Mouse (Mus musculus) right cerebral cortex, adult 2 months (tissue): ENCODE results near the gene A130010J15Rik.
A peak's percentile ranks its signal among the peaks of the same experiment; 100 is the strongest.

Experiments used
- DNase-seq, 2 experiments: peaks; one replicate each; pipeline ENCODE4 v3.0.0; 2021 to 2022; ENCODE audit warnings: low spot score in 2 of 2

A130010J15Rik gene

DNA sequence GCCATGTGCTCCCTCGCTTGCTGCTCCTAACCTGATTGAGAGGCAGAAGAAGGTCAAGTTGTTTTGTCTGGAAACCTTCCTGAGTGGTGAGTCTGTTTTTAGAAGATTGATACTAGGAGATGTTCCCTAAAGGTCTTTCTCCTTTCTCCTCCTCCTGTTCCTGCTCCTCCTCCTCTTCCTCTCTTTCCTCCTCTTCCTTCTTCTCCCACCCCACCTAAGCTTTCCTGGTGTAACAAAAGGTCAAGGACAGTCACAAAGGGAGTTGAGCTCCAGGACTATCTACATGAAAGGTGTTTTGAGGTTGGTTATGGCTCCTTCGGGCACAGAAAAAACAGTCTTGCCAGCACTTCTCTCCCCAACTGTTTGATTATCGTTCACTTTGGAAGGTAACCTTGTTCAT, at the start of gene A130010J15Rik:
A130010J15Rik (plus strand) TSS at position 301 of the 400 bp plus-strand sequence.
- no peak for DNase-seq

DNA sequence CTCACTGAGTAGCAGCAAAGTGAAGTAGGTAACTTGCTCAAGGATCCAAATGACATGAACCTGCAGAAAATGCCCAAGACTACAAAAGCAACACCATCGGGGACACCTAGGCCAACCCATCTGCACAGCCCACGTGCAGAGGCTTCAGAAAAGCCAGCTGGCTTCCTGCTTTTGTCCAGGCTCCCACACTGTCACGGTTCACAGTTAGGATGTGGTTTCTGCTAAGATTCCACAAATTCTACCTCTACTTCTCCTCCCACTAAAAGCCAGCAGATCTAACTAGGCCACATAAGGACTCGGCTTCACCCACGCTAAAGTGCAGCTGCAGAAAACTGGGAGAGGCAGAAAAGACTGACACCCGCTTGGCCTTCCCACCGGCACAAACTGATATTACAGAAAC, 45.1 kb upstream of the A130010J15Rik start:
- peak; percentile 45 to 50 for DNase-seq

DNA sequence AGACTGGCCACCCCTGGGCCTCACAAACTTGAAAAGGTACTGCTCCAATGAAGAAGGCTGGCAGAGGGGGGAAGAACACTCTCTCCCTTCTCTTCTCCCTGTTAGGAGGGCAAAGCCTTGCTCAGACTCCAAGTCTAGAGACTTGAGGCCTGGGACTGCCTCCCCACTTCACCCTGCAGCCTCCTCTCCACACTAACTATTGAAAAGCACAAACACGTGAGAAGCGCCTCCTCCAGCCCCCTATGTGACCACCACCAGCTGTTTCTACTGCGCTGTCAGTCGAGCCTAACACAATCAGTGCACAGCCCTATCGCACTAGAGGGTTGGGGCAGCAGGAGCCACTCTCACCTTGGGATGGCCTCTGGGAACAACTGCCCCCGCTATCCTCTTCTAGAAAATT, 44.6 kb upstream of the A130010J15Rik start:
- DNase-seq: no peak

DNA sequence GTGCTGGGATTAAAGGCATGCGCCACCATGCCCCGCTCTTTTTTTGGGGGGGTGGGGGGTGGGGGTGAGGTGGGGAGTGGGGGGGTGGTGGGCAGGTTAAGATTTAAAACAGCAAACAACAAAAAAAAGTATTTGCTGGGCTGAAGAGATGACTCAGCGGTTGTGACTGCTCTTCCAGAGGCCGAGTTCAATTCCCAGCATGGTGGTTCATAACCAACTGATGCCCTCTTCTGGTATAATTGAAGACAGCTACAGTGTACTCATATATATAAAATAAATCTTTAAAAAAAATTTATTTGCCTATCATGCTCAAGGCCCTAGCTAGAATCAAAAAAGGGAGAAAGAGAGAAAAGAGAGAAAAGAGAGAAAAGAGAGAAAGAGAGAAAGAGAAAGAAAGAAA, 42.0 kb upstream of the A130010J15Rik start:
- DNase-seq: no peak

DNA sequence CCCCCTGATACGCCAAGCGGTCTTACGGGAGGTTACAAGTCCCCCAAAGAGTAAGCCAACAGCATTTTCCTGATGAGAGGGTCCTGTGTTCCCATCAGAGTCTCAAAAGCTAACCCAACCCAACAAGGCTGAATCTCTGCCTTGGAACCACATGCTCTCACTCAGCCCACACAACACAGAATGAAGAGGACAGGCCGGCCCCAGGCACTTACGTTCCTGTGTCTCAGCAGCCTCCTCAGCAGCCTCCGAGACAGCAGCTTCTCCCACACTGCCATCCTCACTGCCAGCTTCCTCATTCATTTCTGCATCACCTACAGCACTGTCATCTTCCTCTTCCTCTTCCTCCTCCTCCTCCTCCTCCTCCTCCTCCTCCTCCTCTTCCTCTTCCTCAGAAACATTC, 39.8 kb upstream of the A130010J15Rik start:
- no peak for DNase-seq

DNA sequence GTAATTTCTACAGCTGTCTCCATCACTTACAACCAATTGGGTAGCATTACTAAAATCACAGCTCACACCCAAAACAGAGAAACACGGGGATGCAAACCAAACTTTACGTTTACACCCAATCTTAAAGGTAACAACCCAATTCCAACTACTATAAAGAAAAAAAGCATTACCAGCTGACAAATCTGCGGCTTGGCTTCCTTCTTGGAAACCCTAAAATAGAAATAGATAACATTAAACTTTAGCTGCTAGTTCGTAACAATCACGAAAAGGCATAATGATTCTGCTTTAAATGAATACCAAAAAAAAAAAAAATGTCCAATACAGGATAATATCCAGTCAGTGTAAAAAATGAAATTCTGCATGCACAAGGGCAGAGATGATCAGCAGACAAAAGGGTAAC, 38.5 kb upstream of the A130010J15Rik start:
- no peak for DNase-seq

DNA sequence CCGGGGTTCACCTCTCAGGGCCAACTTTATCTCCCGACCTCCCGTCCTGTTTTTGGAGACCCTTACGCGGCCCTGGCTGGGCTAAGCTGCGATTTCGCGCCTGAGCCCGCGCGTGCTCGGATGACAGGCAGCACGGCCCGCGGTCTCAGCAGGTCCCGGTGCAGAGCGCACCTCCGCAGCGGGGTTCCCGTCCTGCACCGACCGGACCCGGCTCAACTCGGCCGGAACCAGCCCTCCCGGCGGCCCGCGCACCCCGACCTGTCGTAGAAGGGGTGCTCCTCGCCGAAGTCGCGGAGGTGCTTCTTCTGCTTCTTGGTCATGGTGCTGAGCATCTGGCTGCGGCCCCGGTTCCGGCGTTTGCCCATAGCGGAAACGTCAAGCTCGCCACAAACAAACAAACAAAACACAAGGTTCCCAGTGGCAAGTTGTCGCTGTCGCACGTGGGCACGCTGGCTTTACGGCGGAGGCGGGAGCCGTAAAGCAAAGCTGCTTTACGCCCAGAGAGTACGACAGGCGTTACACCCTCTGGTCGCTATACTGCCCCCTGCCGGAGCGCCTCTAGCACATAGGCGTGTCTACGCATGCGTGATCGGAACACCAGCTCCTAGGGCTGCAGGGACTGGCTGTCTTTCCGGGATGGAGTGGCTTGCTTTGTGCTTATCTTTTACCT, 37.9 kb upstream of the A130010J15Rik start, which contains the start of gene Diexf:
Diexf (minus strand) TSS at position 487 of the 670 bp plus-strand sequence.
- peak; percentile 98 for DNase-seq

DNA sequence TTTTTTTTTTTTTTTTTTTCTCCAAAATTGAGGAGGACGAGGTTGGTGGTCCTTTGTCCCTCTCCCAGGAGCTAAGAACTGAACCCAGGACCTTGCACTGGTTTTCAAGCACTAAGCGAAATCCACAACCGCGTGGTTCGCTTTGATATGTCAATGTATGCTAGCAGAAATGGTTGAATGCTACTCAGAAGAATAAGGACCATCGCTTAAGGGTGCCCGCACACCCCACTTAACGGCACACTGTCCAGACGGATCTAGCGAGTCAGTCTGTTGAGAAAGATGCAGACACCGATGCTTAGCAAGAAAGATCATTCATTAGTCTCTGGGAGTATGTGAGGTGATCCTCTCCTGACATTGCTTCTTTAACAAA, 37.4 kb upstream of the A130010J15Rik start:
- DNase-seq: no peak

DNA sequence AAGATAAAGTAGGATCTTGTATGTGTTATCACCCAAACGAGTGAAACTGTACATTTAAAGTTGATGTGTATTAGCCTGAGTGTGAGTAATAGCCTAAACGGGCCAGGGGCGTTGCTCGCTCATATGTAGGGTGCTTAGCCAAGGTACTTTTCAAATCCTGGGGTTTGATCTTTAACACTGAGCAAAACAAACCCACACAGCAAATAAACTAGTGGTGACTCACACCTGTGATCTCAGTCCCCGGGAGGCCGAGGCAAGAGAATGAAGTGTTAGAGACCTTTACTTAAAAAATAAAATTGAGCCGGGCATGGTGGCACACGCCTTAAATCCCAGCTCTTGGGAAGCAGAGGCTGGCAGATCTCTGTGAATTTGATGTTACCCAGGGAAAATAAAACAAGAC, 37.0 kb upstream of the A130010J15Rik start:
- no peak for DNase-seq

DNA sequence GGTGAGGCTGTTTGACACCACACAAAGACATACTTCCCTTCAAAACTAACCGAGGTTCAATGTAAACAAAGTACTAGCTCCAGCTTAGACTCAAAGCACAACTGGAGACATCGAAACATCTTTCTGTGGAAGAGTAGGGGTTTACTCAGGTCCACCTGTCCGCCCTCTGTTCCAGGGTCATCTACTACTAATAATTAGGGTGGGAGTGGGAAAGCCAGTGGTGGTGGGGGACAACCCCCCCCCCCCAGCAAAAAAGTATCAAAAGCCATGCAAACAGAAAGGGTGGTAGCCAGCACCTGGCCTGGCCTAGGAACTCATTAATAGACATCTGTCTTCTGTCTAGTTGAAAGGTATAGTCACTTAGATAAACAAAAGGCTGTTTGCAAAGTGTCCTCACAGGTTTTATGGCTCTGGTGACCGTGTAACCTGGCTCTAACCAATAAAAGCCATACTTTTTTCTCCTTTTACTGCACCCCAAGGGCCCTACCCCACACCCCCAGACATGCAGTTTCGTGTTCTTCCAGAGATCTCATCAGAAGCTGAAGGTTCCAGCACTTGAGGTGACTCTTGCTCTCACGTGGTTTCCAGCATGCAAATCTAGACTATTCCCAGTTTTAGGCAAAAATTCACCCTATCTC, 36.4 kb upstream of the A130010J15Rik start:
- no peak for DNase-seq

DNA sequence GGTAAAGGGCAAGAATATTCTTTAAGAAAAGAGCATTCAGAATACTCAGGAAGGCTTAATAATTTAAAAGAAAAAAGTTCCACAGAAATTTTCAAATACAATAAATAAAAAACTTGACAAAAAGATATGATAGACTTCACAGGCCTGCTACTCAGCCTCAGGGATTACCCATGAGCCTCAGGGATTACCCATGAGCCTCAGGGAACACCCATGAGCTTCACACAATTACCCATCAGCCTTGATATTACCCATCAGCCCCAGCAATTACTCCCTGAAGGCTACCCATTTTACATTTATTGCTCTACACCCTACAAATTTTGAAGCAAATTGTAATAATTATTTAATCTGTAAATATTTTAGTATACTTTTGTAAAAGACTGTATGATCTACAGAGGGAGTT, 35.5 kb upstream of the A130010J15Rik start:
- DNase-seq: no peak

DNA sequence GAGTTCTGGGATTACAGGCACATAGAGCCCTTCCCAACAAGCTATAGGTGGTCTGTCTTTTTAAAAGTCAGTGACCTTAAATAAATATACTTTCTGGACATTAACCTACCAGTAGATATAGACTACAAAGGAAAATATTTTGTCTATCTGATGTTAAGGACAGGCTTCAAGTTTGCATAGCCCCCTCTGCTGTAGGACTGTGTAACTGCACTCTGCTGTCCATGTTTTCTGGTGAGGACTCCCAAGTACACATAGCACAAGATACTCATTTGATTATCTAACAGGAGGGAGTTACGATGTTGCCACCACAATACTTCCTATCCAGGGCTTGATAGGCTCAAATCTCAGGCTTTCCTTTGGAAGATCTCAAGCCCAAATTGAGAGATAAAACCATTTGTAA, 34.1 kb upstream of the A130010J15Rik start:
- no peak for DNase-seq

DNA sequence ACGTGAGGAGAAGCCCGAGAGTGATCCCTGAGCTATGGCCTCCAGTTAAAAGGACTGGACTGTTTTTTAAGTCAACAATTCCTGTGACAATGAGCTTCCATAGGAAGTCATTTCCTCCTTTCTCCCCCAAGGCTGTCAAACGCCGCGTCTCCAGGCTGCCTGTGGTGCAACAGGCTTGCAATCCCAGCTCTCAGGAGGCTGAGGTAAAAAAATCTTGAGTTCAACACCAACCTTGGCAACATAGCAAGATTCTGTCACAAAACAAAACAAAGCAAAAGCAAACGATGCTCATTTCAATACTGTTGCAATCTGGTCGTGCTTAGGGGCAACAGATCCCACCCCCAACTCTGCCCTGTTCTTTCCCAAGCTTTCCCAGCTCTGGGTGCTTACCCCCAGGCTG, 29.8 kb upstream of the A130010J15Rik start:
- DNase-seq: no peak

DNA sequence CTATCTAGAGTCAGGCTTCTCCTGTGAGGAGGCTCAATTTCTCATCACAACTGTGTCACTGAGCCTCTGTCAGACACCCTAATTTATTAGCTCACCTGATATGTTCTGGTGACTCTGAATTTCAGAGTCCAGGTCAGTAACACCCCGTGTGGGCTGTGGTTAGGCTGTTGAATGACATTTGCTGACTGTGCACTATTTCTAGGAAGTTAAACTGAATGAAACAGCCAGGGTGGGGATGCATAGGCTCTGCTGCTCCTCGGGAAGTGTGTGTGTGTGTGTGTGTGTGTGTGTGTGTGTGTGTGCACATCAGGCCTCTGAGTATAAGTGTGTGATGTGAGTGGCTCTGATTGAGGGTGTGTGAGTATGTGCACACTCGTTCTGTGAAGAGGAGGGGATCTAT, 29.2 kb upstream of the A130010J15Rik start:
- DNase-seq: no peak

DNA sequence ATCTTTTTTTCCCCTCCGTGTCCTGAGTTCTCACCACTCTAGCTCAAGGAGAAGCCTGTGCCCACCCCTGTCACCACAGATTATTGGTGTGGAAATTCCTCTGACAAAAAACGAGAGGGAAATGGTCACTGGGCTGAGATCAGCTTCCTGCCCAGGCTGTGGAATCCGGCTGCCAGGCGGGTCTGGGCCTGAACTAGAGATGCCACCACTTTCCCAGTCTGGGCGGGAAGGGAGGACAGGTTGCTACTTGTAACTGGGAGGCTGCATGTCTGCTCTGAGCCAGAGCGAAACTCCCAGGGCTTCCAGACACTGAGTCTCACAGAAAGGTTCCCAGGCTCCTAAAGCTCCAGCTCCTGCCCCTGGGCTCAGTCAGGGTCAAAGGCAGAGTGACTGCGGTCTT, 26.7 kb upstream of the A130010J15Rik start:
- DNase-seq: no peak

DNA sequence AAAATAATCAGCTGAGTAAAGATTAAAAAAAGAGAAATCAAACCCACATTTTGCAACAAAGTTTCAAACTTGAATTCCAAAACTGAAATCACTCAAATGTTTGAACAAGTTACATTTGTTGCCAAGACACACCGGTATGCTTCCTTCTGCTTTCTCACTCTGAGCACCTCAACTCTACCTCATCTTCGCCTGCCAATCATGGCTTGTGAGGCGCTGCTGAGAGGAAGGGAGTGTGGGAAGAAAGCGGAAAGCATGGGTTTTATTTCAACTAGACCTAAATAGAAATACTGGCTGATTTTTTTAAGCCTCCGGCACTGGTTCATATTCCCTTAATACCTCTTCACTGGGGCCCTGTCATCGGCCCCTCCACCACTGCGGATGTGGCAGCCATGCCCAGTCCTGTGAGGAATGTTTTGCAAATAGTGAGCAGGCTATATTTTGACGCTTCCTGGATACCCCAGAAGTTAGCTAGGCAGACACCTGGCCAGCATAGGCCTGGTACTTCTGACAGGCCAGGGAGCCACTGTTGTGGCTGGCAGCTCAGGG, 25.3 kb upstream of the A130010J15Rik start:
- DNase-seq: no peak

DNA sequence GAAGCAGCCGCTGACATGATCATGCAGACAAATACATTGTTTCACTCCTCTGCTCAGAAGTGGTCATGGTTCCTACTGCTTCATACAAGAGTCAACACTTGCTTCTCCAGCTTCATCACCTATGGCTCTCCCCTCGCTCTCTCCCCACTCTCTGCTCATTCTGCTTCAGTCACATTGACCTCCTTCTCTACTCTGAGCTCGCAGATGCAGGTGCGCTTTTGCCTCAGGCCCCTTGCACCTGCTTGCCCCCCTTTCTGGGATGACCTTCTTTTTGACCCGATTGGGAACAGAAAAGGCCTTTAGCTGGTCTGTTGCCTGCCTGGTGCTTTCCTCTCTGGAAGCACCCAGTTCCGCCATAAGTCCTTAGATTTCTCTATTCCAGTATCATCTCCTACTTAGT, 23.3 kb upstream of the A130010J15Rik start:
- DNase-seq: no peak

DNA sequence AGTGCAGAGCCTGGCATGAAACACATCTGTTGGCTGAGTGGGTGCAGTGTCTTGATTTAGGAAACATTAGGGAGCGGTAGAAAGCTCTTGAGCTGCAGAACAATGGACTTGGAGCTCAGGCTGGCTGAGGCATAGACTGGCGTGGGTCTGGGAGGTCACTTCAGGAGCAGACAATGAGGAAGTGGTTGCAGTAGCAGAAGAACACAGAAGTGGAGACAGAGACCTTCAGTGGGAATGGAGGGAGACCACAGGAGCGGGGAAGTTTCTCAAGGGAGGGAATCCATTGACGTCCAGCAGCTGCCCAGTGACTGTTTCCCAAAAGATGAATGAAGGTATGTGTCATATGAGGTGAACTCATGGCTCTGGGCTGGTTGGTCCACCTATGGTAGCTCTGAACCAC, 22.7 kb upstream of the A130010J15Rik start:
- DNase-seq: no peak

DNA sequence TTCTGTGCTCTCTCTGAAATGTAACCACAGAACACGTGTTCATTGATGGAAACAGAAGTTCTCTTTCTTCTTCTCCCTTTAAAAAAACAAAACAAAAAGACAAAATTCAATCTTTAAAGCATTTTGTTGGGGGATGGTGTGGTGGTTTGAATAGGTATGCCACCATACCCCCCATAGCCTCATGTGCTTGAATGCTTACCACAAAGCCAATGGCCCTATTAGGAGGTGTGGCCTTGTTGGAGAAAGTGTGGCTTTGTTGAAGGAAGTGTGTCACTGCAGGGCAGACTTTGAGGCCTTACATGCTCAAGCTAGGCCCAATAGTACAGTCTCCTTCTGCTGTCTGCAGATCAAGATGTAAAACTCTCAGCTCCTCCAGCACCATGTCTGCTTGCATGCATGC, 21.4 kb upstream of the A130010J15Rik start:
- no peak for DNase-seq

DNA sequence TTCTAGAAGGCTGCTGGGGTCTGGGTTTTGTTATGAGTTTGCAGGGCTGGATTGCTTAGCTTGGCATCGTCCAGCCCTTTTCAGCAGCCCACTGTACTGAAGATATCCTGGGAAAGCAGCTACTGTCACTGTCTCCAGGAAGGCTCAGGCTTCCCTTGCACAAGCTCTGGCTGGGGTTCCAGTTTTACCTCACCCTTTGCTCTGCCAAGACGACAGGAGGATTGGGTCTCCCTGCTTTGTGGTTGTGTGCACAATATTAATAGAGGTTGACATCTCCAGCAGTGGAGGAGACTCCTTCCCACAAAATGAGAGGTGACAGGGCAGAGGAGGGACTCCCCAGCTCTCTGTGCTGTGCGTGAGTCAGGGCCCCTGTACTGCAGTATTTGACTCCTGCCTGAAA, 18.6 kb upstream of the A130010J15Rik start:
- DNase-seq: no peak

DNA sequence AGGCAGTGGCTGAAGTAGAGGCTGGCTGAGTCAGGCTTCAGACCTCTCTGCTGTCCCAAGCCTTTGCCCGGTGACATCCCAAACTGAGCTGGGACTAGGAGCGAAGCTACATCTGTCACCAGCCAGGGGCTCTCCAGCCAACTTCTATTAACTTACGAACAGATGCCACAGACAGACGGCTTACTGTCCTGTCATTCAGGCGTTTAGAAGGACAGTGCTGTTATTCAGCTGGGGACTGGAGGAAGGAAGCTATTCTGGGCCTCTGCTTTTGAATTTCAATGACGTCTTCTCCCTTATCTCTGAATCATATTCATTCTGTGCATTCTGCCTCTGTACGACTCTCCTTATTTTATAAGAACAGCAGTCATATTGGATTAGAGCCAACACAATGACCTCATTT, 16.7 kb upstream of the A130010J15Rik start:
- DNase-seq: peak in 1 of 2 experiments; percentile 17

DNA sequence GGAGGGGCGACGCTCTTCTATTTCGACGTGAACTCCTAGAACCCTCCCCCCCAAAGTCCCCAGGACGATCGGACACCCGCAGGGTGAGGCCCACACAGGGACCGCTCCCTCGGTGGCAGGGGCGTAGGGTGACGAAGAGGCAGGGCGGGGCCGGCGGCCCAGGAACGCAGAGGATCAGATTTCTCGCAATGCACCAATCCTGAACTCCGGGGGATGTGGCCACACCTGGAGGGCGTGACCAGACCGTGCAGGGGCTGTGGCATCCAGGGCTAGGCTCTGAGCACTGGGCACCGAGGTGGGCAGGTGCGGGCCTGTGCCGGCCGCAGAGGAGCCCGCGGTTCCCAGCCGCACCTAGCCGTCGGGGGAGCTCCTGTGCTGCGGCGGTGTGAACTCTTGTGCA, 15.0 kb upstream of the A130010J15Rik start, which contains the start of gene Irf6:
Irf6 (plus strand) TSS at position 240 of the 400 bp plus-strand sequence.
- DNase-seq: no peak

DNA sequence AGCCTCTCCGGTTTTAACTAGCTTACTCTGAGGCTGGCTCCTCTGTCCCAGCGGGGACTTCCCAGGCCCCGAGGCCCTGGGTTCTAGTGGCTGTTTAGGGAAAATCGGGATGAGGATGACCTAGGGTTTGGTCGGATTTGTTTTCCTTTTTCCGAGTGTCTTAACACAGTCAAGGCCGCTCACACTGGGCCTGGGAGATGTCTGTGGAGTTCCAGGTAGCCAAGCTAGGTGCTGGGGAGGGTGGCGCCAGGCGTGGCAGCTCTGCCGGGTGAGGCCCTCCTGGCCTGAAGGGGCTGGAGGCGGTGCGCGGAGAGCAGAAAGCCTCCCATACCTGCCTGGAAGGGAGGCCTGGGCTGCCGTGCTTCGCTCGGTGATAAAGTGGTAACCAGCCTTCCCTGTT, 14.3 kb upstream of the A130010J15Rik start:
- no peak for DNase-seq
